Mouse (Mus musculus): Measurements from ENCODE around the gene Trir. TPM values are rescaled to one million over a fixed set of nuclear protein-coding genes. Genes with fewer than 3 reads are reported as not detected.
A peak's percentile ranks its signal among the peaks of the same experiment; 100 is the strongest.

The Trir gene
- polyA plus RNA-seq, 1 experiment = 92.3 TPM

DNA sequence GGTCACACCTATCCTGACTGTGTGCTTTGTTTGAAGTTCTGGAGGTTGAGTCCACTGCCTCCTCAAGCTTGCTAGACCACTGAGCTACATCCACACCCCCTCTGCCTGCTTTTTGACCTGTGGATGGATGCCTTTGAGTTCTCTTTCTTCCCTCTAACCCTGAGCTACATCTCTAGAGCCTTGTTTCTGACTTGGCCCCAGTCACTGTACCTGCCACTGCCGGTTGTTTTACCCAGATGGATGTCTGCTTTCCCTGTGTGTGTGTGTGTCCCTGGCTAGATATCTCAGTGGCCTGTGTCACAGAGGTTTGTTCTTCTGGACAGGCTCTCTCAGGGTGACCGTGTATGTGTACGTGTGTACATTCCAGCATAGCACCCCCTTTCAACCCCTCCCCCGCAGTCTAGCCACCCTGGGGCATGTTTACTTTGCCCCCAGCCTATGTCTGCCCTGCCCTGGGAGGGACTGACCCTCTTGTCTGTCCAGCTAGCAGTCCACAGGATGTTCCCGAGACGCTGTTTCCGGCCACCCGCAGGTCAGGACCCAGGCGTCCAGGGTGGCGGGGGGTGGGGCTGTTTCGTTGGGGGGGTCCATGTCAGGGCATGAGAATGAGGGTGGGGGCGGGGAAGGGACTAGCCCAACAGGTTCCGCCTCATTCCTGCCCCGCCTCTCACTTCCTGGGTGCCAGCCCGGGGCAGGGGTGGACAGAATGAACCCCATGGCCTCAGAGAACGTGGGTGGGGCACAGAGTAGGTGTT is 42.2 kb upstream of the Trir start:
- TF ChIP-seq TAL1 (IDR thresholded peaks at IDR 0.05; ENCODE audit: low read length) (no peak), GATA1 (IDR thresholded peaks at IDR 0.05; ENCODE audit: low read length) (no peak)
- peaks cover 86% of the 10 kb centered on the region for H3K4me1 ChIP-seq (ENCODE audit: control insufficient read depth)
- no peaks in the 10 kb centered on the region for H3K36me3 ChIP-seq (ENCODE audit: control insufficient read depth)
- H3K27me3 ChIP-seq (ENCODE audit: control insufficient read depth) = no peaks in the 10 kb centered on the region
- peak overlapping the region; percentile 66 for H3K4me3 ChIP-seq (replicated peaks)
- H3K9me3 ChIP-seq (ENCODE audit: control insufficient read depth, low read length) = no peaks in the 10 kb centered on the region

DNA sequence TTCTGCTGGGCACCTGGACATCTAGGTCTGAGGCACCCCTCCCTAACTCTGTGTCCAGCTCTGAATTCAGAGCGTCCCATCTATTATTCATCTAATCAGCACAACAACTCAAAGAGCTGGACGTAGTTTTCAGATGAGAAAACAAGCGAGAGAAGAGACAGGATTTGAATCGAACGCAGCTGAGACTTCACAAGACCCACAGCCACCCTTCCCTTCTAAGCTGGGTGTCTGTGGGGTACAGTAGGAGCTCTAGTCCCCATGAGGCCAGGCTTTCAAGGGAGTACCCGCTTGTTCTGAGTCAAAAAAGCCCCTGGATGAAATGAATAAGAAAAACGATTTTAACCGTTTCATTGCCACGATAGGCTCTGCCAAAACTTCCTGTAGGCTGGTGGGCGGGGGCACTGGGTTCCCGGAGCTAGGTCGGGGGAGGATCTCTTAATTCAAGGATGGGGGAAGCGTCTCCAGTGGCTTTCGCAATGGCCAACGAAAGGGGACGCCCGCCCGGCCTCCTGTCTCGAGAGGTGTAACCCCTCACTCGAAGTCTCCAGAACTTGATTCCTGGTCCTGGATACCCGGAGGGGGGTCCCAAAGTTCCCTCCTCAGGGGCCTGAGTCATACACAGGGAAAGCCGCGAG is 41.5 kb upstream of the Trir start:
- H3K27me3 ChIP-seq (ENCODE audit: control insufficient read depth) = no peaks in the 10 kb centered on the region
- H3K4me1 ChIP-seq (ENCODE audit: control insufficient read depth) = peaks cover 86% of the 10 kb centered on the region
- TF ChIP-seq TAL1 (IDR thresholded peaks at IDR 0.05; ENCODE audit: low read length) (no peak), GATA1 (IDR thresholded peaks at IDR 0.05; ENCODE audit: low read length) (no peak)
- H3K9me3 ChIP-seq (ENCODE audit: control insufficient read depth, low read length) = no peaks in the 10 kb centered on the region
- peak overlapping the region; percentile 66 for H3K4me3 ChIP-seq (replicated peaks)
- no peaks in the 10 kb centered on the region for H3K36me3 ChIP-seq (ENCODE audit: control insufficient read depth)

DNA sequence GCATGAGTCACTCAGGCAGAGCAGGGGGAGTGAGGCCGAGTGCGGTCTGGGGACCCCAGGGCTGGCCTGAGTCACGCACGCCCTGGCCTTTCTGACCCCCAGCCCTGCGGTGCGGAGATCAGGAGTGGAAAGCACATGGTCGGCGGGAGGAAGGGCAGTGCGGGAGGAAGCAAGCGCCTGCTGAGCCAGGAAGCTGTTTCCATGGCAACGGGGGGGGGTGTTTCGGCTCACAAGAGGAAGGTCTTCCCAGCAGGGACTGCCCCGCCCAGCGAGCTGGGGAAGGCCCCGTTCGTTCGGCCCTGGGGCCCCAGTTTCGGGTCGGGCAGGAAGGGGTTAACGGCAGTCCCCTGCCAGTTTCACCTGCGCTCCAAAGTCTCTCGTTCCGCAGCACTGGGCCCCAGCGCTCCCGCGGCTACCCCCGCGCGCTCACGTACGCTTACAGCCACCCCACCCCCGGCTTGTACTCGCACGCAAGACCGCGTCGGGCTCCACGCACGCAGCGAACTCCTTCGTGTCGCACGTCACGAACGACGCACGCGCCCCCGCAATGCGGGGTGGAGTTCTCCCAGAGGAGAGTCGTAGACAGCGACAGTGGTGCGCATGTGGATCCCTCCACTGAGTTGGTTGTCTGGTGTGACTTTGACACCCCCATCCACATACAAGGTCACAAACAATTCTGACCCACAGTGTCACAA is 40.8 kb upstream of the Trir start:
- H3K4me1 ChIP-seq (ENCODE audit: control insufficient read depth) = peaks cover 85% of the 10 kb centered on the region
- no peaks in the 10 kb centered on the region for H3K36me3 ChIP-seq (ENCODE audit: control insufficient read depth)
- no peaks in the 10 kb centered on the region for H3K9me3 ChIP-seq (ENCODE audit: control insufficient read depth, low read length)
- no peak for TF ChIP-seq GATA1 (IDR thresholded peaks at IDR 0.05; ENCODE audit: low read length)
- no peak for TF ChIP-seq TAL1 (IDR thresholded peaks at IDR 0.05; ENCODE audit: low read length)
- no peaks in the 10 kb centered on the region for H3K27me3 ChIP-seq (ENCODE audit: control insufficient read depth)
- H3K4me3 ChIP-seq (replicated peaks) = peak overlapping the region; percentile 66

DNA sequence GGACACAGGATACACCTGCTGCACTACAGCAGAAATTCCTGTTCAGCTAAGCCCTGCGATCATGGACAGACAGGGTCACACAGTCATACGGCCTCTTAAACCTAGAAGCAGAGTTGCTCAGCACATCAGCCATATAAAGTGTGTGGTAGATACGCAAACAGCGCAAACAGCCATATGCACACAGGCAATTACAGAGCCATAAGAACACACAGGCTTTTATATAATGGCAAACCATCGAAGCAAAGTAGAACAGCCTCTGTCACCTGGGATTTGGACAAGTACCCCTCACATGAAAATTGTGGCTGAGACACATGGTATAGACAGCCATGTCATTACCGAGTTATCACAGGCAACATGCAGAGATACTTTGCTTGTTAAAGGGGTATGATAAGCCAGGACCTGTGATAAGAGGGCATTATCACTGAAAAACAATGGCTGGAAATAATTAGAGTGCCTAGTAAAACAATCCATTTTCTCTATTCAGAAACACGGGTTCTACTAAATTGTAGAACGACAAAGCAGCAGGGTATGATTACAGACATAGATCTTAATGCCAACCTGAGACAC is 40.2 kb upstream of the Trir start:
- Histone ChIP-seq H3K9me3 (ENCODE audit: control insufficient read depth, low read length) (no peaks in the 10 kb centered on the region), H3K4me1 (ENCODE audit: control insufficient read depth) (peaks cover 86% of the 10 kb centered on the region), H3K36me3 (ENCODE audit: control insufficient read depth) (no peaks in the 10 kb centered on the region), H3K4me3 (replicated peaks) (peak overlapping the region; percentile 66), H3K27me3 (ENCODE audit: control insufficient read depth) (no peaks in the 10 kb centered on the region)
- TF ChIP-seq TAL1 (IDR thresholded peaks at IDR 0.05; ENCODE audit: low read length) (no peak), GATA1 (IDR thresholded peaks at IDR 0.05; ENCODE audit: low read length) (no peak)

DNA sequence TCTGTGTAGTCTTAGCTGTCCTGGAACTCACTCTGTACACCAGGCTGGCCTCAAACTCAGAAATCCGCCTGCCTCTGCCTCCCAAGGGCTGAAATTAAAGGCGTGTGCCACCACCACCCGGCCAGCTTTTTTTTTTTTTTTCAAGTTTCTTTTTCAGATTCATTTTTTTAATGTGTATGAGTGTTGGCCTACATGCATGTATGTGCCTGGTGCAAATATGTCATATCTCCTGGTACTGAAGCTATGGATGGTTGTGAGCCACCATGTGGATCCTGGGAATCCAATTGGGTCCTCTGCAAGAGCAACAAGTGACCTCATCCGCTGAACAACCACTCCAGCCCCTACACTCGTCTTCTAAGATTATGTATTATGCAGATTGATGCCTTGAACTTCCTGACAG is 39.2 kb upstream of the Trir start:
- TF ChIP-seq TAL1 (IDR thresholded peaks at IDR 0.05; ENCODE audit: low read length) (no peak), GATA1 (IDR thresholded peaks at IDR 0.05; ENCODE audit: low read length) (no peak)
- Histone ChIP-seq H3K4me1 (ENCODE audit: control insufficient read depth) (peaks cover 76% of the 10 kb centered on the region), H3K4me3 (replicated peaks) (no peak overlapping the region), H3K36me3 (ENCODE audit: control insufficient read depth) (no peaks in the 10 kb centered on the region), H3K27me3 (ENCODE audit: control insufficient read depth) (no peaks in the 10 kb centered on the region), H3K9me3 (ENCODE audit: control insufficient read depth, low read length) (no peaks in the 10 kb centered on the region)

DNA sequence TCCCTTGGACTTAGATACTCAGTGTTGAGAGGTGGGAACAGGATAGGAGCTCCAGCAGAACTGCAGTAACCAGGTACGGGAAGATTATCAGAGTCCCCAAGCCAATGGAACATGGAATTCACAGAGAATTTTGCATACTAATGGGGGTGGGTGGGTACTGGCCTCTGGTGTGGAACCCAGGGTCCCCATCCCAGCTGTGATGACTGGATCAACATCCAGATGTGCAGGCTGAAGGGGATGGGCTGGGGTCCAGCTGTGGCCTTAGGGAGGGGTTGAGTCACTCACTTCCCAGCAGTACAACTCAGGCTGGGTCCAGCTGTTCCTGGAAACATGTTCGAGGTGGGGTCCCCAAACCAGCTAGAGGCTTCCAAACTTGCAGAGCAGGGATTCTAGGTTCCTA is 38.7 kb upstream of the Trir start:
- peaks cover 71% of the 10 kb centered on the region for H3K4me1 ChIP-seq (ENCODE audit: control insufficient read depth)
- H3K4me3 ChIP-seq (replicated peaks) = no peak overlapping the region

DNA sequence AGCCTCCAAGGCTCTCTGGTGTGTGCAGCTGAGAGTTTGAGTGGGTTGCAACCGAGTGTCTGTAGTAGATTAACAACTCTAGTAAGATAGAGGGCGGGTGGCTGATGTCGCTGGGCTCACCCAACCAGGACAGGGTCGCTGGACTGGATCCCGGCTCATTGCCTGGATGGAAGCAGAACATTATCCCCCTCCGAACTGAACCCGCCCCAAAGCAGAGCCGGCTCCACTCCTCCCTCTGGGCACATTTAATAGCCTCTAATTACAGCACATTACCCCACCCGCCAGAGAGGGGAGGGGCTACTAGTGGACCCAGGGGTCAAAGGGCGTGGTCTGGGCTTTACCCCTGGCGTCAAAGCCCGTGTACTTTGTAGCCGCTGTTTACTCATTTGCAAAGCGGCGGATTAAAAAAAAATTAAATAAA is 37.3 kb upstream of the Trir start:
- Histone ChIP-seq H3K36me3 (ENCODE audit: control insufficient read depth) (no peaks in the 10 kb centered on the region), H3K4me1 (ENCODE audit: control insufficient read depth) (peaks cover 60% of the 10 kb centered on the region), H3K4me3 (replicated peaks) (peak overlapping the region; percentile 75), H3K9me3 (ENCODE audit: control insufficient read depth, low read length) (no peaks in the 10 kb centered on the region), H3K27me3 (ENCODE audit: control insufficient read depth) (no peaks in the 10 kb centered on the region)
- TF ChIP-seq GATA1 (IDR thresholded peaks at IDR 0.05; ENCODE audit: low read length) (no peak), TAL1 (IDR thresholded peaks at IDR 0.05; ENCODE audit: low read length) (peak; percentile 37; the same call in 2 of the 3 replicates)

More for the DNA sequence above, 38.7 kb upstream of the Trir start:
- H3K9me3 ChIP-seq (ENCODE audit: control insufficient read depth, low read length) = no peaks in the 10 kb centered on the region
- no peaks in the 10 kb centered on the region for H3K27me3 ChIP-seq (ENCODE audit: control insufficient read depth)
- H3K36me3 ChIP-seq (ENCODE audit: control insufficient read depth) = no peaks in the 10 kb centered on the region
- TF ChIP-seq GATA1 (IDR thresholded peaks at IDR 0.05; ENCODE audit: low read length) (no peak), TAL1 (IDR thresholded peaks at IDR 0.05; ENCODE audit: low read length) (no peak)

DNA sequence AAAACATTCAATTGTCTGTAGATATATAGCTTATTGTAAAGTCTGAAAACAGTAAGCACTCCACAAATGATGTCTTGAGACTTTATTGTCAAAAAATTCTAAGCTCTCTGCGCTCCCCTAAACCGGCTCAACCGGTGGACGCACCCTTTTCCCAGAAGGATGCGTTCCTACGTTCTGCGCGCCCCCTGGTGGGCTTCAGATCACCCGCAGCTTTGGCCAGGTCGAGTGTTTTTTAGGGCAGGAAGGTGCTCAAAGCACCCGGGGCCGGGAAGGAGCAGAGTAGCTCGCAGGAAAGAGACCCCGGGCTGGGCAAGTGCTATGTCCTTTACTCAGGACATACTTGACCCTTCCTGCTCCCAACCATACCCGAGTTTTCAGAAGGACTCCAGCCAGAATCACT is 36.8 kb upstream of the Trir start:
- H3K36me3 ChIP-seq (ENCODE audit: control insufficient read depth) = peaks cover under 1% of the 10 kb centered on the region; the same call in 1 of the 2 replicates
- H3K4me3 ChIP-seq (replicated peaks) = peak overlapping the region; percentile 75
- H3K27me3 ChIP-seq (ENCODE audit: control insufficient read depth) = no peaks in the 10 kb centered on the region
- TF ChIP-seq GATA1 (IDR thresholded peaks at IDR 0.05; ENCODE audit: low read length) (no peak), TAL1 (IDR thresholded peaks at IDR 0.05; ENCODE audit: low read length) (no peak)
- peaks cover 55% of the 10 kb centered on the region for H3K4me1 ChIP-seq (ENCODE audit: control insufficient read depth)
- H3K9me3 ChIP-seq (ENCODE audit: control insufficient read depth, low read length) = no peaks in the 10 kb centered on the region

DNA sequence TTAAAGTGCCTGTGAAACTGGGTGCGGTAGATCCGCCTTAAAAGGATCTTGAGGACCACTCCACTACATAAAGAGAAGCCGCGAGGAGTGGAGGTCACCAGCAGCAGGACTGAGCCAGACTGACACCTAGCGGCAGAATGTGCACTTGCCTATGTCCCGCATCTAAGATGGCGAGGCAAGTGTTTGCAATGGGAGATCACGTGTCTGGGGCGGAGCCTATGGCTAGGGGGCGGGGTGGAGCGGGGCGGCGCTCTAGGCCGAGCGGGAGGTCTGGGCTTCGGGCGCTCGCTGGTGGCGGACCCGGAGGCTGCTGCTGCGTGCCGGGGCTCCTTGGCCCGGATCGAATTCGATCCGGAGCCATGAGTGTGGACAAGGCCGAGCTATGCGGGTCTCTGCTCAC is 36.3 kb upstream of the Trir start, which contains the start of gene Hook2:
TSS of gene Hook2 (plus strand) at position 255 of the 400 bp plus-strand sequence.
- Histone ChIP-seq H3K9me3 (ENCODE audit: control insufficient read depth, low read length) (no peaks in the 10 kb centered on the region), H3K27me3 (ENCODE audit: control insufficient read depth) (no peaks in the 10 kb centered on the region), H3K36me3 (ENCODE audit: control insufficient read depth) (peaks cover 3% of the 10 kb centered on the region; the same call in 1 of the 2 replicates), H3K4me3 (replicated peaks) (peak within 1 kb of the TSS; percentile 75), H3K4me1 (ENCODE audit: control insufficient read depth) (peaks cover 50% of the 10 kb centered on the region)
- TF ChIP-seq GATA1 (IDR thresholded peaks at IDR 0.05; ENCODE audit: low read length) = no peak
- no peak for TF ChIP-seq TAL1 (IDR thresholded peaks at IDR 0.05; ENCODE audit: low read length)
